8 mouse cellular contexts compared by ENCODE assay signal in the genomic region with DNA sequence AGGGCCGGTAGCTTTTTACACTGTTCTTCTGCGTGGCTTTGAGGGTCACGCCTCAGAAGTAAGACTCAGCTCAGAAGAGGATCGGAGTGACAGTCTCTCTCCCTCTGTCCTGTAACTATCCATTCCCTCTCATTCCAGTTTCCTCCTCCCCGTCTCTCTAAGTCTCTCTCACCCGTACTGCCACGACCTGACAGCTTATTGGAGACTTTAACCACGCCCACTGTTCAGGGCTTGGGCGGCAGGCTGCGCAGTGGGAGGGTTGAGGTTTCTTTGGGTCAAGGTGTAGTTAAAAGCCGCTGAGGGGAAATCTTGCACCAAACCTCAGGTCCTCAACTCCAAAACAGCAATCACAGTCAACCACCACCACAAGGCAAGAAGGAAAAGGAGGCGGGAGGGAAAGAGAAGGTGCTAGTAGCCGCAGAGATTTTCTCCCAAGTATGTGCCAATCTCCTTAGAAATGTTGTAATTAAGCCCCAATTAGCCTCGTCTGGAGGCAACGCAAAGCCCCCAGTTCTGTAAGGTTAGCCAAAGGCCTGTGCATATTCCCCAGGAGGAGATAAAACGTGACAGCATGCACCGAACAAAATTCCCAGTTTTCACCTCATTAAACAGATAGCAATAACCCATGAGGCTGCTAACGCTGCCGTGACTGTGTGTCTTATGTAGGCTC. TPM values are rescaled to one million over a fixed set of nuclear protein-coding genes. Genes with fewer than 3 reads are reported as not detected.
DNase-seq lines count a peak whose midpoint lies in the region; ATAC-seq and TF ChIP-seq lines count a peak whose summit lies in the region.

No protein-coding gene starts in this region.

- H3K9me3 ChIP-seq in heart, postnatal 0 days (replicated peaks; ENCODE audit: control insufficient read depth, low read length): no peaks in the 10 kb centered on the region
- no peaks in the 10 kb centered on the region for H3K9me3 ChIP-seq in limb, embryonic 11.5 days (ENCODE audit: control insufficient read depth, low read length)
- no peaks in the 10 kb centered on the region for H3K9me3 ChIP-seq in neural tube, embryonic 15.5 days (replicated peaks)

- no peak overlapping the region for H3K27ac ChIP-seq in heart, postnatal 0 days (ENCODE audit: low read depth)
- no peak overlapping the region for H3K27ac ChIP-seq in limb, embryonic 11.5 days (replicated peaks; ENCODE audit: low read depth, low read length)
- no peak overlapping the region for H3K27ac ChIP-seq in neural tube, embryonic 15.5 days (replicated peaks)

- H3K27me3 ChIP-seq in heart, postnatal 0 days (ENCODE audit: control insufficient read depth, insufficient read depth, low read length): no peaks in the 10 kb centered on the region
- 0 out of 2 replicates have a peak, but pooled peaks cover 2% of the 10 kb centered on the region for H3K27me3 ChIP-seq in limb, embryonic 11.5 days (ENCODE audit: control insufficient read depth, insufficient read depth, low read length)
- 0 out of 2 replicates have a peak, but pooled peaks cover 4% of the 10 kb centered on the region for H3K27me3 ChIP-seq in neural tube, embryonic 15.5 days (replicated peaks)

- peak overlapping the region; percentile 30 for H3K4me2 ChIP-seq in heart, postnatal 0 days (ENCODE audit: low read depth, low read length)
- peak overlapping the region; percentile 29 for H3K4me2 ChIP-seq in limb, embryonic 11.5 days (ENCODE audit: low read depth, severe bottlenecking)
- peak overlapping the region; percentile 43 for H3K4me2 ChIP-seq in neural tube, embryonic 15.5 days

- no peak for TF ChIP-seq CTCF in heart, postnatal 0 days (IDR thresholded peaks at IDR 0.05; ENCODE audit: low read depth)

- WGBS in heart, postnatal 0 days: 30% methylated on average over 19 of the region's 19 CpGs
- 11% methylated on average over 19 of the region's 19 CpGs for WGBS in limb, embryonic 11.5 days
- 9% methylated on average over 19 of the region's 19 CpGs for WGBS in neural tube, embryonic 15.5 days

- H3K36me3 ChIP-seq in heart, postnatal 0 days (replicated peaks; ENCODE audit: control insufficient read depth, insufficient read depth, low read length): no peaks in the 10 kb centered on the region
- no peaks in the 10 kb centered on the region for H3K36me3 ChIP-seq in limb, embryonic 11.5 days (ENCODE audit: control insufficient read depth, insufficient read depth, low read length)
- H3K36me3 ChIP-seq in neural tube, embryonic 15.5 days: no peaks in the 10 kb centered on the region

- DNase-seq in heart, postnatal 0 days (ENCODE audit: low spot score): no peak
- DNase-seq in heart, adult 18-20 months: no peak
- DNase-seq in forelimb bud, embryonic 11.5 days (ENCODE audit: low read depth, low spot score): peak; percentile 26
- DNase-seq in limb, embryonic 11.5 days (ENCODE audit: low spot score): peak; percentile 34
- DNase-seq in spleen, adult 12 weeks (ENCODE audit: low spot score): no peak
- no peak for DNase-seq in spleen, adult 18-20 months
- no peak for DNase-seq in left cerebral cortex, postnatal 14 days (ENCODE audit: low spot score in 2 of 2)

- no peaks in the 10 kb centered on the region for H3K4me1 ChIP-seq in heart, postnatal 0 days (ENCODE audit: control insufficient read depth, insufficient read depth)
- 0 out of 2 replicates have a peak, but pooled peaks cover 8% of the 10 kb centered on the region for H3K4me1 ChIP-seq in limb, embryonic 11.5 days (ENCODE audit: control insufficient read depth, insufficient read depth, low read length)
- H3K4me1 ChIP-seq in neural tube, embryonic 15.5 days: peaks cover 17% of the 10 kb centered on the region

- no peak for TF ChIP-seq EP300 in heart, postnatal 0 days (IDR thresholded peaks at IDR 0.05; ENCODE audit: low read depth)

- no peak for ATAC-seq in heart, postnatal 0 days (ENCODE audit: insufficient read depth, low read depth)
- ATAC-seq in limb, embryonic 11.5 days (ENCODE audit: insufficient number of reproducible peaks, low FRiP score, low TSS enrichment, low read depth): no peak
- no peak for ATAC-seq in neural tube, embryonic 15.5 days (ENCODE audit: low FRiP score)

- intact Hi-C loops in left cerebral cortex, postnatal 14 days (cut with DNase I): no loop called here

- H3K4me3 ChIP-seq in heart, postnatal 0 days (ENCODE audit: low read depth, low read length): no peak overlapping the region
- H3K4me3 ChIP-seq in limb, embryonic 11.5 days (ENCODE audit: low read depth, low read length): no peak overlapping the region
- peak overlapping the region; percentile 13 for H3K4me3 ChIP-seq in neural tube, embryonic 15.5 days (replicated peaks)

- no peak overlapping the region for H3K9ac ChIP-seq in heart, postnatal 0 days (replicated peaks; ENCODE audit: low read depth, low read length)
- H3K9ac ChIP-seq in limb, embryonic 11.5 days (ENCODE audit: low read length): no peak overlapping the region
- no peak overlapping the region for H3K9ac ChIP-seq in neural tube, embryonic 15.5 days (replicated peaks)

RNA-seq across cellular contexts. Expression of a gene that starts 45.8 kb away (rescaled TPM):
- total RNA-seq in heart, postnatal 0 days (2014; rRNA removed; ENCODE audit: low replicate concordance): 14.3 and 15.5 TPM in 2 replicates
- 10.9 and 11.0 TPM in 2 replicates for polyA plus RNA-seq in heart, postnatal 0 days (2015; fragmentation: Nextera tagmentation; extraction: Ambion mirVana)
- 10 to 100 TPM; 29.5 to 37.7 TPM for total RNA-seq in heart, adult 18-20 months (2021)
- polyA plus RNA-seq in limb, embryonic 11.5 days (2014; fragmentation: Nextera tagmentation; extraction: Ambion mirVana): 29.6 and 30.6 TPM in 2 replicates
- polyA plus RNA-seq in neural tube, embryonic 15.5 days (2015; fragmentation: Nextera tagmentation; extraction: Ambion mirVana): 15.8 and 19.3 TPM in 2 replicates
- total RNA-seq in left cerebral cortex, postnatal 14 days (2021): 10 to 100 TPM; 39.2 to 45.8 TPM

Comparison
In these comparisons a context has a peak if more than half of its experiments do, and no peak if none do; other contexts are left out.
1. DNase-seq: peak in forelimb bud, embryonic 11.5 days (single experiment) and limb, embryonic 11.5 days (single experiment); none in heart, postnatal 0 days (single experiment), heart, adult 18-20 months (0 of 2), spleen, adult 12 weeks (single experiment), spleen, adult 18-20 months (0 of 2) and left cerebral cortex, postnatal 14 days (0 of 2).
2. Peak in every context shown above with its lines, with median percentiles within 50 percentile points of each other: H3K4me2 ChIP-seq.